Mouse (Mus musculus): ENCODE results near the gene Edaradd. TPM values are rescaled to one million over a fixed set of nuclear protein-coding genes. Genes with fewer than 3 reads are reported as not detected.

Gene Edaradd
- polyA plus RNA-seq, 1 experiment = 0.55 TPM

- Histone ChIP-seq H3K27me3 (replicated peaks; ENCODE audit: control insufficient read depth, insufficient read depth, low read length) (no peaks in the 10 kb centered on the region), H3K27ac (ENCODE audit: insufficient read depth, low read depth, low read length) (no peak overlapping the region), H3K4me1 (ENCODE audit: control insufficient read depth, insufficient read depth, low read length) (no peaks in the 10 kb centered on the region; the same call in 1 of the 2 replicates), H3K4me3 (ENCODE audit: insufficient read depth, low read depth, low read length) (no peak overlapping the region), H3K36me3 (ENCODE audit: control insufficient read depth, insufficient read depth, low read length) (no peaks in the 10 kb centered on the region)
- DNase-seq = no peak
- WGBS = 77% methylated on average over 2 of the region's 2 CpGs
- TF ChIP-seq CTCF (conservative IDR thresholded peaks at IDR 0.05; ENCODE audit: insufficient read depth, insufficient read length, low read depth, low read length) (no peak), POLR2A (IDR thresholded peaks at IDR 0.05; ENCODE audit: low read depth, low read length) (no peak)
Observed at GRCm38 (mm10) chr13:12561729-12562128, 41.5 kb upstream of the Edaradd start.

- WGBS = 83% methylated on average over 6 of the region's 6 CpGs
- H3K36me3 ChIP-seq (ENCODE audit: control insufficient read depth, insufficient read depth, low read length) = no peaks in the 10 kb centered on the region
- TF ChIP-seq CTCF (conservative IDR thresholded peaks at IDR 0.05; ENCODE audit: insufficient read depth, insufficient read length, low read depth, low read length) = no peak
- no peak for TF ChIP-seq POLR2A (IDR thresholded peaks at IDR 0.05; ENCODE audit: low read depth, low read length)
- no peaks in the 10 kb centered on the region for H3K27me3 ChIP-seq (replicated peaks; ENCODE audit: control insufficient read depth, insufficient read depth, low read length)
- H3K27ac ChIP-seq (ENCODE audit: insufficient read depth, low read depth, low read length) = no peak overlapping the region
- no peak overlapping the region for H3K4me3 ChIP-seq (ENCODE audit: insufficient read depth, low read depth, low read length)
- no peaks in the 10 kb centered on the region for H3K4me1 ChIP-seq (ENCODE audit: control insufficient read depth, insufficient read depth, low read length)
- DNase-seq = no peak
Observed at GRCm38 (mm10) chr13:12559462-12560120, 39.4 kb upstream of the Edaradd start.

- Histone ChIP-seq H3K36me3 (ENCODE audit: control insufficient read depth, insufficient read depth, low read length) (no peaks in the 10 kb centered on the region), H3K4me3 (ENCODE audit: insufficient read depth, low read depth, low read length) (no peak overlapping the region), H3K27me3 (replicated peaks; ENCODE audit: control insufficient read depth, insufficient read depth, low read length) (no peaks in the 10 kb centered on the region), H3K27ac (ENCODE audit: insufficient read depth, low read depth, low read length) (no peak overlapping the region), H3K4me1 (ENCODE audit: control insufficient read depth, insufficient read depth, low read length) (no peaks in the 10 kb centered on the region)
- WGBS = 79% methylated on average over 3 of the region's 3 CpGs
- no peak for TF ChIP-seq CTCF (conservative IDR thresholded peaks at IDR 0.05; ENCODE audit: insufficient read depth, insufficient read length, low read depth, low read length)
- TF ChIP-seq POLR2A (IDR thresholded peaks at IDR 0.05; ENCODE audit: low read depth, low read length) = no peak
- no peak for DNase-seq
Observed at GRCm38 (mm10) chr13:12559044-12559443, 38.8 kb upstream of the Edaradd start.

GRCm38 (mm10) chr13:12554211-12554610 lies 34.0 kb upstream of the Edaradd start:
- no peak for TF ChIP-seq POLR2A (IDR thresholded peaks at IDR 0.05; ENCODE audit: low read depth, low read length)
- no peak for TF ChIP-seq CTCF (conservative IDR thresholded peaks at IDR 0.05; ENCODE audit: insufficient read depth, insufficient read length, low read depth, low read length)
- Histone ChIP-seq H3K4me1 (ENCODE audit: control insufficient read depth, insufficient read depth, low read length) (no peaks in the 10 kb centered on the region), H3K4me3 (ENCODE audit: insufficient read depth, low read depth, low read length) (no peak overlapping the region), H3K27ac (ENCODE audit: insufficient read depth, low read depth, low read length) (no peak overlapping the region), H3K36me3 (ENCODE audit: control insufficient read depth, insufficient read depth, low read length) (no peaks in the 10 kb centered on the region), H3K27me3 (replicated peaks; ENCODE audit: control insufficient read depth, insufficient read depth, low read length) (no peaks in the 10 kb centered on the region)
- DNase-seq = no peak
- WGBS = 61% methylated on average over 4 of the region's 4 CpGs

GRCm38 (mm10) chr13:12543880-12544568 lies 23.8 kb upstream of the Edaradd start:
- no peak for TF ChIP-seq CTCF (conservative IDR thresholded peaks at IDR 0.05; ENCODE audit: insufficient read depth, insufficient read length, low read depth, low read length)
- TF ChIP-seq POLR2A (IDR thresholded peaks at IDR 0.05; ENCODE audit: low read depth, low read length) = no peak
- H3K27me3 ChIP-seq (replicated peaks; ENCODE audit: control insufficient read depth, insufficient read depth, low read length) = no peaks in the 10 kb centered on the region

GRCm38 (mm10) chr13:12543246-12543645 lies 23.0 kb upstream of the Edaradd start:
- no peak for TF ChIP-seq CTCF (conservative IDR thresholded peaks at IDR 0.05; ENCODE audit: insufficient read depth, insufficient read length, low read depth, low read length)
- no peak for TF ChIP-seq POLR2A (IDR thresholded peaks at IDR 0.05; ENCODE audit: low read depth, low read length)
- H3K27ac ChIP-seq (ENCODE audit: insufficient read depth, low read depth, low read length) = no peak overlapping the region
- no peak for DNase-seq

More at GRCm38 (mm10) chr13:12543880-12544568, 23.8 kb upstream of the Edaradd start:
- WGBS = 87% methylated on average over 8 of the region's 8 CpGs
- Histone ChIP-seq H3K36me3 (ENCODE audit: control insufficient read depth, insufficient read depth, low read length) (no peaks in the 10 kb centered on the region), H3K27ac (ENCODE audit: insufficient read depth, low read depth, low read length) (no peak overlapping the region), H3K4me1 (ENCODE audit: control insufficient read depth, insufficient read depth, low read length) (no peaks in the 10 kb centered on the region), H3K4me3 (ENCODE audit: insufficient read depth, low read depth, low read length) (no peak overlapping the region)
- DNase-seq = no peak

More at GRCm38 (mm10) chr13:12543246-12543645, 23.0 kb upstream of the Edaradd start:
- Histone ChIP-seq H3K4me3 (ENCODE audit: insufficient read depth, low read depth, low read length) (no peak overlapping the region), H3K4me1 (ENCODE audit: control insufficient read depth, insufficient read depth, low read length) (no peaks in the 10 kb centered on the region), H3K27me3 (replicated peaks; ENCODE audit: control insufficient read depth, insufficient read depth, low read length) (no peaks in the 10 kb centered on the region), H3K36me3 (ENCODE audit: control insufficient read depth, insufficient read depth, low read length) (no peaks in the 10 kb centered on the region)
- WGBS = 76% methylated on average over 5 of the region's 5 CpGs

Data from kidney, adult 2 months (tissue).